Mouse (Mus musculus): ENCODE data around the gene Myo9b. TPM values are rescaled to one million over a fixed set of nuclear protein-coding genes. Genes with fewer than 3 reads are reported as not detected.
"Not testable (repeated sequence)": the region's sequence is repeated elsewhere in the genome, so short reads cannot be mapped to it uniquely, and the experiment has no call there.

Myo9b gene
- polyA plus RNA-seq, 1 experiment from 2014 or later: 20.2 TPM

DNA sequence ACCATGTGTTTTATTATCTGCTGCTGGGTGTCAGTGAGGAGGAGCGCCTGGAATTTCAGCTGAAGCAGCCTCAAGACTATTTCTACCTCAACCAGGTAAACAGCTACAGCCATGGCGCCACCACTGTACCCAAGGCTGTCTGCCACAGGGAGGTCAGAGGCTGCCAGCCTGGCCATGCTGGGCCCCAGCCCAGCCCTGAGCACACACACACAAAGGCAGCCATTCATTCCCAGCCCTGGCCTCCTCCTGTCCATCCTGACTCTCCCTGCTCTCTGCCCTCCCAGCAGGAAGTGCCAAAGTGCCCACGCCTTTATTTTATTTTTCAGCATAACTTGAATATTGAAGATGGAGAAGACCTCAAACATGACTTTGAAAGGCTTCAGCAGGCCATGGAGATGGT, 50.4 kb downstream of the Myo9b start:
- no peaks in the 10 kb centered on the region for H3K27me3 ChIP-seq (replicated peaks)
- no peaks in the 10 kb centered on the region for H3K9me3 ChIP-seq
- no peaks in the 10 kb centered on the region for H3K4me1 ChIP-seq
- no peak overlapping the region for H3K9ac ChIP-seq
- 91% methylated on average over 3 of the region's 3 CpGs for WGBS
- no peak for ATAC-seq (replicated peaks)
- no peak overlapping the region for H3K4me2 ChIP-seq
- peaks cover 29% of the 10 kb centered on the region; the same call in 1 of the 2 replicates for H3K36me3 ChIP-seq (replicated peaks)
- H3K27ac ChIP-seq: no peak overlapping the region
- H3K4me3 ChIP-seq: no peak overlapping the region

DNA sequence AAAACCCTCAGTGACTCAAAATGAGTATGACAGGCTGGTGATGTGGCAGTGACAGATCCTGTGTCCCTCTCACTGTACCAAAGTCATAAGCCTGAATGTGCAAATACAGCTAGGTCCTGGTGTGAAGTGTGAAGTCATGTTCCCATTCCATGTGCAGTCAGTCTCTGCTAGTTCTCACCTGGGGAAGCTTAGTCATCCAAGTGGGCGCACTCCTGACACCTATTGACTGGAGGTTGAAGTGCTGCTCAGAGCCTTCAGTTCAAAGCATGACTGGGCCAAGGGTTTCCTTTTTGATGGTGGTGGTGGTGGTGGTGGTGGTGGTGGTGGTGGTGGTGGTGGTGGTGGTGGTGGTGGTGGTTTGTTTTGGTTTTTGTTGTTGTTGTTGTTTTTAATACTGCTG, 52.3 kb downstream of the Myo9b start:
- Histone ChIP-seq H3K36me3 (replicated peaks) (peaks cover 41% of the 10 kb centered on the region), H3K9me3 (no peaks in the 10 kb centered on the region), H3K27ac (no peak overlapping the region), H3K27me3 (replicated peaks) (no peaks in the 10 kb centered on the region), H3K4me2 (no peak overlapping the region), H3K4me3 (no peak overlapping the region), H3K4me1 (no peaks in the 10 kb centered on the region), H3K9ac (no peak overlapping the region)
- no peak for ATAC-seq (replicated peaks)
- 91% methylated on average over 1 of the region's 1 CpGs for WGBS

DNA sequence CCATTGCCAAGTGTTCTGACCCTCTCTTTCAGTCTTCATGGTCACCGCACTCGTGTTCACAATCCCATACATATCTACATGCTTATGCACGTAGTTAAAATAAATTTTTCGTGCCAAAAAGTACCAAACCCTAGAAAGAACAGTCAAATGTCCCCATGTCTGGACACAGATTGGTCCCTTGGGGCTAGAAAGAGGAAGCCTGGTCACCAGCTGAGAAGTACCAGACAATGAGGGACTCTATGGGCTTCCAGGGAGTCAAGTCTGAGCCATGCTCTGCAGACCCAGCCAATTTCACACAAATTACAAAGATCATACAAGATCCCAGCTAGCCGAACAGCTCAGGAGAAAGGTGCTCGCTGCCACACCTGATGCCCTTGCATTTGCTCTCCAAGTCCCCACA, 65.3 kb downstream of the Myo9b start:
- not testable (repeated sequence) for H3K27ac ChIP-seq; H3K4me1 ChIP-seq; H3K9ac ChIP-seq; H3K4me3 ChIP-seq; H3K4me2 ChIP-seq; H3K27me3 ChIP-seq (replicated peaks); ATAC-seq (replicated peaks); H3K9me3 ChIP-seq
- peaks cover 20% of the 10 kb centered on the region for H3K36me3 ChIP-seq (replicated peaks)
- WGBS: 96% methylated on average over 6 of the region's 6 CpGs

DNA sequence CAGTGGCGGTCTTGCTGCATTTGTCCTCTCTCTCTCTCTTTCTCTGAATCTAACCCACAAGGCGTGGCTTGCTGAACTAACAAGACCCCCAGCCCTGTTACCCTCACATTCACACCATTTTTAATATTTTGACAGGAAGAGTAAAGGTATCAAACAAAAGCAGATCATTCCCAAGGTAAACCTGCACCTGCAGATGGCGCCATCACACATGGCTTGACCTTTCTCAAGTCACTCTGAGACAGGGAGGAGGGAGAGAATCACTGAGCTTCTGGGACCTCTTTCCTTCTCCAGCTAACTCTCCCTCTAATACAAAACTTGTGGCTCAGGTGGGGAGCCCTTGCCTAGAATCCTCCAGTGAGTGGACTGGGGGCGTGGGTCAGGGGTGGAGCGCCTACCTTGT, 68.1 kb downstream of the Myo9b start:
- H3K9ac ChIP-seq: no peak overlapping the region
- no peaks in the 10 kb centered on the region for H3K4me1 ChIP-seq
- no peaks in the 10 kb centered on the region for H3K9me3 ChIP-seq
- no peaks in the 10 kb centered on the region for H3K27me3 ChIP-seq (replicated peaks)
- H3K27ac ChIP-seq: no peak overlapping the region
- 71% methylated on average over 5 of the region's 5 CpGs for WGBS
- H3K4me2 ChIP-seq: no peak overlapping the region
- no peak overlapping the region for H3K4me3 ChIP-seq
- ATAC-seq (replicated peaks): no peak
- peaks cover 24% of the 10 kb centered on the region; the same call in 1 of the 2 replicates for H3K36me3 ChIP-seq (replicated peaks)

DNA sequence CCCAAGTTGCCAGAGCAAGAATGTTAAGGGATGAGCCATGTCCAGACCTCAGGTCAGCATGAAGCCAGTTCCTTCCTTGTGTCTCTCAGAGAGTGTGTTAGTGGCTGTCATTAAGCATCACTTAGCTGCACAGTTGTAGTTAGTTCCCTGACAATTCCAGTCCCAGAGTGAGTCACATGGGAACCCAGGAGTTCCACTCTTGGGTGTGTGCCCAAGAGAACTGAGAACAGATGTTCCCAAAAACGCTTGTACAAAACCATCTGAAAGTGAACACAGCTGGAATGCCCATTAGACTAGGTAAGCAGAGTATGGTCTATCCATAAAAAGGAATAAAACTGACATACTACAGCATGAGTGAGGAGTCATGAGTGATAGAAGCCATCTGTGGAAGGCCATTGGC, 74.1 kb downstream of the Myo9b start:
- Histone ChIP-seq H3K27ac (no peak overlapping the region), H3K27me3 (replicated peaks) (no peaks in the 10 kb centered on the region), H3K4me3 (no peak overlapping the region), H3K4me1 (no peaks in the 10 kb centered on the region), H3K9ac (no peak overlapping the region), H3K4me2 (no peak overlapping the region), H3K9me3 (no peaks in the 10 kb centered on the region), H3K36me3 (replicated peaks) (peaks cover 67% of the 10 kb centered on the region)
- 86% methylated on average over 1 of the region's 1 CpGs for WGBS
- no peak for ATAC-seq (replicated peaks)

DNA sequence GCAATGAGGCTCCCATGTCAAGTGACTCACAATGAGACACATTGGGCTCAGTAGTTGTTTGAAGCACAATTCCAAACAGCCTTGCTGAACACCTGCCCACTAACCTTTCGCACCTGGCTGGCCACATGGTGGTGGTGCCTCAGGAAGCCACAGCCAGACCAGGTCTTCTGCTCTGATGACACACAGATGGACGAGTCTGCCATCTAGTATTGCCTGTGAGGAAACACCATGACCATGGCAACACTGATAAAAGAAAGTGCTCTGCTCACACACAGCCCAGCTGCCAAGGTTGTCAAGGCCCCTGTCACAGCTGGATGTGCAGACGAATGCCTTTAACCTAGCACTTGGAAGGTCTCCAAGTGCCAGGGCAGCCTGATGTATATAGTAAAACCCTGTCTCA, 78.6 kb downstream of the Myo9b start:
- Histone ChIP-seq H3K4me1 (no peaks in the 10 kb centered on the region), H3K27me3 (replicated peaks) (no peaks in the 10 kb centered on the region), H3K4me2 (no peak overlapping the region), H3K36me3 (replicated peaks) (peaks cover 82% of the 10 kb centered on the region), H3K27ac (no peak overlapping the region), H3K4me3 (no peak overlapping the region), H3K9ac (no peak overlapping the region), H3K9me3 (no peaks in the 10 kb centered on the region)
- WGBS: 77% methylated on average over 3 of the region's 3 CpGs
- ATAC-seq (replicated peaks): no peak

DNA sequence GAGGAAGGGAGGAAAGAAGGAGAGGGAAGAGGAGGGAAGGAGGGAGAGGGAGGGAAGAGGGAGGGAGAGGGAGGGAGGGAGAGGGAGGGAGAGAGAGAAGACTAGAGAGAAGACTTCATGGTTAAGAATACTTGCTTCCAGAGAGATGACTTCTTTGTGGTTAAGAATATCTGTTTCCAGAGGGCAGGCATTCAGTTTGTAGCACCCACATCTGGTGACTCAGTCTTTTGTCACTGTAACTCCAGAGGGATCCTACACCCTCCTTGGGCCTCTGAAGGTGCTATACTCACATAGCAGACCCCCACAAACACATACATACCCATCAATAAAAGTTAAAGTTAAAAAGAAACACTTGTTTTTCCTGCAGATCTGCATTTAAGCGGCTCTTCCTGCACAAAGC, 79.0 kb downstream of the Myo9b start:
- Histone ChIP-seq H3K27ac (no peak overlapping the region), H3K9me3 (no peaks in the 10 kb centered on the region), H3K36me3 (replicated peaks) (peaks cover 82% of the 10 kb centered on the region), H3K9ac (no peak overlapping the region), H3K27me3 (replicated peaks) (no peaks in the 10 kb centered on the region), H3K4me2 (no peak overlapping the region), H3K4me3 (no peak overlapping the region), H3K4me1 (no peaks in the 10 kb centered on the region)
- WGBS: 100% methylated on average over 1 of the region's 1 CpGs
- ATAC-seq (replicated peaks): no peak

DNA sequence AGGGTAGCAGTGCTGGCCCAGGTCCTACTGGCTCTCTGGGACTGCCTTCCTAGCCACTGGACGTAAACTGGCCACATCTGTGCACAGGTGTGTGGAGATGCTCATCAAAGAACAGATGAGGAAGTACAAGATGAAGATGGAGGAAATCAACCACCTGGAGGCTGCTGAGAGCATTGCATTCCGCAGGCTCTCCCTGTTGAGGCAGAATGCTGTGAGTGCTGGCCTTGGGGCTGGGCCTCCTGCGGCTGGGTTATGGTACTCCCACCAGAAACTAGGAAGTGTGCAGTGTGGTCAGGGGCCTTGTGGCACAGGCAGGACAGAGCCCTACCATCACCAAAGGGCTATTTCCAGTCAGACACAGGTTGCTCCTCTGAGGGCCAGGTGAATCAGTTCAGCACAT, 85.5 kb downstream of the Myo9b start:
- no peak overlapping the region for H3K4me3 ChIP-seq
- H3K9ac ChIP-seq: no peak overlapping the region
- no peak for ATAC-seq (replicated peaks)
- H3K36me3 ChIP-seq (replicated peaks): peaks cover 47% of the 10 kb centered on the region
- 85% methylated on average over 3 of the region's 3 CpGs for WGBS
- no peaks in the 10 kb centered on the region for H3K9me3 ChIP-seq
- H3K4me2 ChIP-seq: no peak overlapping the region
- H3K4me1 ChIP-seq: no peaks in the 10 kb centered on the region
- H3K27me3 ChIP-seq (replicated peaks): no peaks in the 10 kb centered on the region
- H3K27ac ChIP-seq: no peak overlapping the region

DNA sequence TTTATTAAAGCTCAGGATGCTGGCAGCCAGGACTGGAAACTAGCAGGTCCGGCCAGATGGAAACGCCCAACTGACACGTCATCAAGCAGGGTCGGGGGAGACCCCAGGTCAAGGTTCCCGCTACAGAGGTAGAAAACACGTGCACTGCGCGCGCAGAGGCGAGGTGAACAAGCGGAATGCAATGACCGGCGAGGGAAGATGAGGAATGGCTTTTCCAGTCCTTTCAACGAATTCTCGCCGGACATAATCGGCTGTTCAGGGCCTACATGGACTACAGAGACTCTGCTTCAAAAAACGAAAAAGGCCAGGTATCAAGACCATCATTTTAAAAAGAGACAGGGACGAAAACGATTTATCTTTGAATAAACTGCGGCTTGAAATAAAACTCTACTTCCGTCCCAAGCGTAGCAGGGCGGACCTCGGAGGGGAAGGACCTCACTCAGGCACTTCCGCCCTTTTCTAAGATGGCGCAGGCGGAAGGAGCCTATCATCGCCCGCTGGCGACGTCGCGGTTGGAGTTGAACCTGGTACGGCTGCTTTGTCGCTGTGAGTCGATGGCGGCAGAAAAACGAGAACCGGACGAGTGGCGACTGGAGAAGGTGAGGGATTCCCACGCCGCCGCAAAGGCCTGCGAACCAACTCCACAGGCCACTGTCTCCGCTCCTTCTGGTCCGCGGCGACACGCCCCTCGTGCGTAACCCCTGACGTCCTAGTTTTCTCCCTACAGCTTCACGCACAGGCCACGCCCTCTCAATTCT, 94.4 kb downstream of the Myo9b start, which contains the start of gene Use1:
Gene Use1, plus strand, starts transcription at position 78 of the 758 bp plus-strand sequence.
- H3K9ac ChIP-seq: peak within 1 kb of the TSS; percentile 57
- no peaks in the 10 kb centered on the region for H3K27me3 ChIP-seq (replicated peaks)
- peak within 1 kb of the TSS; percentile 93 for H3K27ac ChIP-seq
- H3K4me2 ChIP-seq: peak within 1 kb of the TSS; percentile 80
- H3K4me3 ChIP-seq: peak within 1 kb of the TSS; percentile 61
- peaks cover 31% of the 10 kb centered on the region for H3K4me1 ChIP-seq
- 0 out of 2 replicates have a peak, but pooled peaks cover 3% of the 10 kb centered on the region for H3K36me3 ChIP-seq (replicated peaks)
- under 1% methylated on average over 56 of the region's 56 CpGs for WGBS
- peak; percentile 84 for ATAC-seq (replicated peaks)
- H3K9me3 ChIP-seq: no peaks in the 10 kb centered on the region

DNA sequence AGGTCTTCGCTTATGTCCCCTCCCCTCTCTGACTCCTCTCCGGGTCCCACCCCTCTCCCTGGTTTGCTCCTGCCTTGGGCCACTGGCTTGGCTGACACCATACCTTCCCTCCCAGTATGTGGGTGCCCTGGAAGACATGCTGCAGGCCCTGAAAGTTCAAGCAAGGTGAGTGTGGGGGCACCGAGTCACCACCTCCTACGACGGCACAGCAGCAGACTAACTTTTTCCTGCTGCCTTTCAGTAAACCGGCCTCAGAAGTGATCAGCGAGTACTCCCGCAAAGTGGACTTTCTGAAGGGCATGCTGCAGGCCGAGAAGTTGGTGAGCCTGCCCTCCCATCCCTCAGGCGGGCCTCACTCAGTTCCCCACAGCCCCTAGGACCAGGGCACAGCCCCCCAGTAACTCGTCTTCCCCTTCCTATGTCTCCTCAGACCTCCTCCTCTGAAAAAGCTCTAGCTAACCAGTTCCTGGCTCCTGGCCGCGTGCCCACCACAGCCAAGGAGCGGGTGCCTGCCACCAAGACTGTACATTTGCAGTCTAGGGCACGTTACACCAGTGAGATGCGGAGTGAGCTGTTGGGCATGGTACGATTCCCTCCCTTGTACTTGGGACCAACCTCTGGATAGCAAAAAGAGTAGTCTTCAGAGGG, 95.1 kb downstream of the Myo9b start:
- Histone ChIP-seq H3K27ac (peak overlapping the region; percentile 93), H3K27me3 (replicated peaks) (no peaks in the 10 kb centered on the region), H3K4me2 (peak overlapping the region; percentile 80), H3K9me3 (no peaks in the 10 kb centered on the region), H3K36me3 (replicated peaks) (0 out of 2 replicates have a peak, but pooled peaks cover 3% of the 10 kb centered on the region), H3K4me1 (peaks cover 31% of the 10 kb centered on the region), H3K4me3 (peak overlapping the region; percentile 61), H3K9ac (peak overlapping the region; percentile 57)
- ATAC-seq (replicated peaks): 0 out of 2 replicates have a peak, but pooled peaks have one; percentile 0
- 50% methylated on average over 17 of the region's 17 CpGs for WGBS

DNA sequence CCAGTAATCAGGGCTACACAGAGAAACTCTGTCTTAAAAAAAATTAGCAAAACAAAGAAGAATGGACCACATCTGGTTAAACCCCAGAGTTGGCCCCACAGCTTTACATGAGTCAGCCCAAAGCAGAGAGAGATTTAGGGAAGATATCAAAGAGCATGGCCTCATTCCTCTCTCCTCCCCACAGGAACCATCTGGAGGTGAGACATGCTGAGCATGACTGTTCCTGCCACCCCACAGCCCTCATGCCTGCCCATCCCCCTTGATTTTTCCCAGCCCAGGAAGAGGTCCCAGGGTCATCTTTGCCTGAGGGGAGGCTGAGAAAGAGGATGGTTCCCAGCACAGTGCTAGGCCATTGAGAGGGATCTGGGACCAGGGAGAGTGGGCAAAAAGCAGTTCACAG, 95.9 kb downstream of the Myo9b start:
- Histone ChIP-seq H3K9me3 (no peaks in the 10 kb centered on the region), H3K4me3 (no peak overlapping the region), H3K27me3 (replicated peaks) (no peaks in the 10 kb centered on the region), H3K4me1 (peaks cover 31% of the 10 kb centered on the region), H3K36me3 (replicated peaks) (0 out of 2 replicates have a peak, but pooled peaks cover 3% of the 10 kb centered on the region), H3K9ac (0 out of 2 replicates have a peak overlapping the region, but pooled peaks have one; percentile 9), H3K27ac (no peak overlapping the region), H3K4me2 (0 out of 2 replicates have a peak overlapping the region, but pooled peaks have one; percentile 80)
- ATAC-seq (replicated peaks): no peak

DNA sequence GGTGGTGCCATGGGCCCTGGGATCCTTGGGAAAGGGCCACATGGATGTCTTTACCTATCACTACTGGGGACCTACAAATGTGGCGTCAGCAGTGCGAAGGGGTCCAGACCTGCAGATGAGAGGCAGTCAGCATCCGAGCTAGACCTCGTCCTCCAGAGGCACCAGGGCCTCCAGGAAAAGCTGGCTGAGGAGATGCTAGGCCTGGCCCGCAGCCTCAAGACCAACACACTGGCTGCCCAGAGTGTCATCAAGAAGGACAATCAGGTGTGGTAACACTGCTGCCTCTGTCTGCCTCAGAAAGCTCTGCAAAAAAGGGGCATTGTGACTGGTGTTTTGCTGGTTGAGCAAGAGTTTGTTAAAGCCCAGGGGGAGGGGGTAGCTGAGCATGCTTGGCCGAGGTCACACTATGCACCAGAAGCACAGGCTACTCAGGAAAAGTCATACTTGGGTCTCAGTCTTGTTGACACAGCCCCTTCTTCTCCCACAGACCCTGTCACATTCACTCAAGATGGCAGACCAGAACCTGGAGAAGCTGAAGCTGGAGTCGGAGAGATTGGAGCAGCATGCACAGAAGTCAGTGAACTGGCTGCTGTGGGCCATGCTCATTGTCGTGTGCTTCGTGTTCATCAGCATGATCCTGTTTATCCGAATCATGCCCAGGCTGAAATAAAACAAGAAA, 96.7 kb downstream of the Myo9b start:
- H3K4me2 ChIP-seq: no peak overlapping the region
- 0 out of 2 replicates have a peak, but pooled peaks cover 3% of the 10 kb centered on the region for H3K36me3 ChIP-seq (replicated peaks)
- no peak overlapping the region for H3K9ac ChIP-seq
- no peak for ATAC-seq (replicated peaks)
- H3K9me3 ChIP-seq: no peaks in the 10 kb centered on the region
- no peak overlapping the region for H3K27ac ChIP-seq
- H3K4me1 ChIP-seq: peaks cover 31% of the 10 kb centered on the region
- H3K4me3 ChIP-seq: no peak overlapping the region
- WGBS: 93% methylated on average over 10 of the region's 10 CpGs
- H3K27me3 ChIP-seq (replicated peaks): no peaks in the 10 kb centered on the region
